Mouse (Mus musculus) olfactory bulb, adult 2 months (tissue): ENCODE measurements around the gene Guf1. TPM values are rescaled to one million over a fixed set of nuclear protein-coding genes. Genes with fewer than 3 reads are reported as not detected.

Experiments used
- H3K27ac ChIP-seq: fragments of 200-500 bp; 2 replicates; pipeline ENCODE4 v1.5.1; 2012; ENCODE audit warnings: low read depth, low read length; ENCODE audit not compliant: insufficient read depth
- H3K4me1 ChIP-seq: fragments of 200-500 bp; 2 replicates; pipeline ENCODE4 v1.6.1; 2012; ENCODE audit warnings: low read length; ENCODE audit not compliant: control insufficient read depth, insufficient read depth
- H3K4me3 ChIP-seq: fragments of 200-500 bp; 2 replicates; pipeline ENCODE4 v1.5.1; 2012; ENCODE audit warnings: mild to moderate bottlenecking, low read depth, low read length, moderate library complexity; ENCODE audit not compliant: insufficient read depth
- CTCF ChIP-seq: fragments of 200-500 bp; IDR thresholded peaks from 2 replicates; pipeline ENCODE4 v1.5.1; 2012; ENCODE audit warnings: low read depth, mild to moderate bottlenecking, low read length, moderate library complexity; ENCODE audit not compliant: insufficient read depth
- POLR2A ChIP-seq: fragments of 200-500 bp; IDR thresholded peaks from 2 replicates; pipeline ENCODE4 v1.6.1; 2012; ENCODE audit warnings: mild to moderate bottlenecking, low read depth, low read length, moderate library complexity; ENCODE audit not compliant: insufficient read depth
- WGBS: fragments of 180-500 bp; shearing (Covaris S2); methylation state at CpG from one replicate; pipeline ENCODE4 v1.1.7; 2018; 5-methylcytosine and 5-hydroxymethylcytosine counted together
- polyA plus RNA-seq: library from polyadenylated mRNA; stranded (reverse); fragments of >200 nt; gene quantifications from 2 replicates; pipeline ENCODE4 v1.2.4, GENCODE M21; 2012; ENCODE audit warnings: low replicate concordance; ENCODE audit not compliant: missing spikeins, insufficient read depth, insufficient read length

Guf1 gene
- polyA plus RNA-seq, 1 experiment: not detected

- peak overlapping the region; percentile 84; the same call in 1 of the 2 replicates for H3K27ac ChIP-seq
- no peaks in the 10 kb centered on the region; the same call in 1 of the 2 replicates for H3K4me1 ChIP-seq
- TF ChIP-seq CTCF (no peak), POLR2A (no peak)
- H3K4me3 ChIP-seq: peak overlapping the region; percentile 81
- WGBS: 4% methylated on average over 16 of the region's 16 CpGs
Measured at GRCm38 (mm10) chr5:69557404-69557935, 747 bp downstream of the Guf1 start.

GRCm38 (mm10) chr5:69591640-69592461 lies 35.1 kb downstream of the Guf1 start, which contains the start of gene Gnpda2:
Gene Gnpda2, minus strand, starts transcription at chr5:69592340.
- H3K27ac ChIP-seq: no peak within 1 kb of the TSS
- TF ChIP-seq POLR2A (peak; percentile 37; the same call in 1 of the 2 replicates), CTCF (no peak)
- 1% methylated on average over 42 of the region's 42 CpGs for WGBS
- H3K4me1 ChIP-seq: no peaks in the 10 kb centered on the region
- H3K4me3 ChIP-seq: peak within 1 kb of the TSS; percentile 70

- Histone ChIP-seq H3K4me3 (no peak overlapping the region), H3K4me1 (no peaks in the 10 kb centered on the region), H3K27ac (no peak overlapping the region)
- TF ChIP-seq POLR2A (no peak), CTCF (no peak)
Measured at GRCm38 (mm10) chr5:69601027-69601426, 44.3 kb downstream of the Guf1 start.

- H3K4me3 ChIP-seq: no peak overlapping the region
Measured at GRCm38 (mm10) chr5:69613209-69613796, 56.6 kb downstream of the Guf1 start.

GRCm38 (mm10) chr5:69620899-69621298 lies 64.2 kb downstream of the Guf1 start:
- 57% methylated on average over 1 of the region's 1 CpGs for WGBS

More at GRCm38 (mm10) chr5:69613209-69613796, 56.6 kb downstream of the Guf1 start:
- Histone ChIP-seq H3K27ac (no peak overlapping the region), H3K4me1 (no peaks in the 10 kb centered on the region)
- TF ChIP-seq POLR2A (no peak), CTCF (no peak)
- 18% methylated on average over 4 of the region's 4 CpGs for WGBS

More at GRCm38 (mm10) chr5:69620899-69621298, 64.2 kb downstream of the Guf1 start:
- Histone ChIP-seq H3K4me3 (no peak overlapping the region), H3K27ac (no peak overlapping the region), H3K4me1 (no peaks in the 10 kb centered on the region)
- TF ChIP-seq CTCF (no peak), POLR2A (no peak)

Other genes with a start within 250 kb of the Guf1 start
- gene Kctd8, start 215.2 kb upstream of the Guf1 start, polyA plus RNA-seq: not detected in 2 replicates
- not detected in 2 replicates for gene Yipf7, start 14.3 kb upstream of the Guf1 start, polyA plus RNA-seq
- not detected in 2 replicates for gene Gnpda2, start 35.4 kb downstream of the Guf1 start, polyA plus RNA-seq